Mouse (Mus musculus): ENCODE results near the gene Arf1.

- no peak for TF ChIP-seq CTCF (IDR thresholded peaks at IDR 0.05; ENCODE audit: extremely low read depth, insufficient read length, insufficient replicate concordance, low read depth, low read length)
- TF ChIP-seq POLR2A (IDR thresholded peaks at IDR 0.05; ENCODE audit: low read depth, low read length) = no peak
Measured at GRCm38 (mm10) chr11:59212892-59213494, 15.1 kb downstream of the Arf1 start.

Data from small intestine, adult 2 months (tissue).